Mouse (Mus musculus) liver, adult 2 months (tissue): ENCODE measurements around the gene Ddx54.

Experiments
- CTCF ChIP-seq: fragments of 200-500 bp; IDR thresholded peaks from 2 replicates; pipeline ENCODE4 v1.5.1; 2011; ENCODE audit warnings: low read depth, low read length, control low read depth
- POLR2A ChIP-seq: fragments of 200-500 bp; IDR thresholded peaks from 2 replicates; pipeline ENCODE4 v1.6.1; 2011; ENCODE audit warnings: low read length, control low read depth; ENCODE audit not compliant: insufficient read depth; ENCODE audit errors: extremely low read depth

GRCm38 (mm10) chr5:120566101-120566500 lies 46.4 kb upstream of the Ddx54 start:
- no peak for TF ChIP-seq CTCF
- TF ChIP-seq POLR2A: no peak
